Mouse (Mus musculus) MEL (cell line): ENCODE measurements around the gene Dusp15. TPM values are rescaled to one million over a fixed set of nuclear protein-coding genes. Genes with fewer than 3 reads are reported as not detected.
A peak's percentile ranks its signal among the peaks of the same experiment; 100 is the strongest.

Experiments
- DNase-seq: peaks from one replicate; pipeline ENCODE4 v3.0.0; 2011; ENCODE audit warnings: low read depth, low spot score
- H3K27ac ChIP-seq: 2 replicates; pipeline ENCODE4 v1.5.1; 2012; ENCODE audit warnings: low read depth, mild to moderate bottlenecking, control low read depth, low read length, moderate library complexity; ENCODE audit not compliant: control insufficient read depth
- H3K27me3 ChIP-seq, 2 experiments: fragments of 150-350 bp in 1 of 2; sonication (generic) in 1 of 2; 2 replicates each; pipeline ENCODE4 v1.6.1; 2012; ENCODE audit warnings: low read length in 2 of 2, mild to moderate bottlenecking in 2 of 2, improper control_type of control experiment in 1 of 2, moderate library complexity in 1 of 2; ENCODE audit not compliant: insufficient read depth in 2 of 2, control insufficient read depth in 1 of 2
- H3K36me3 ChIP-seq, 2 experiments: 2 replicates each; pipeline ENCODE4 v1.6.1; 2012 to 2014; ENCODE audit warnings: low read length in 2 of 2, improper control_type of control experiment in 1 of 2, inconsistent platforms in 1 of 2, mild to moderate bottlenecking in 1 of 2; ENCODE audit not compliant: insufficient read depth in 2 of 2, control insufficient read depth in 1 of 2
- H3K4me1 ChIP-seq, 2 experiments: fragments of 150-350 bp in 1 of 2; sonication (generic) in 1 of 2; 2 replicates each; pipeline ENCODE4 v1.6.1; 2012; ENCODE audit warnings: low read length in 2 of 2, improper control_type of control experiment in 1 of 2, mild to moderate bottlenecking in 1 of 2; ENCODE audit not compliant: insufficient read depth in 2 of 2, control insufficient read depth in 1 of 2
- H3K4me3 ChIP-seq, 2 experiments: fragments of 150-350 bp in 1 of 2; sonication (generic) in 1 of 2; 2 replicates each; pipeline ENCODE4 v1.5.1; 2012; ENCODE audit warnings: low read depth in 2 of 2, low read length in 2 of 2, mild to moderate bottlenecking in 2 of 2, moderate library complexity in 2 of 2, control low read depth in 1 of 2, improper control_type of control experiment in 1 of 2; ENCODE audit not compliant: control insufficient read depth in 1 of 2, insufficient read depth in 1 of 2
- H3K79me2 ChIP-seq: 2 replicates; pipeline ENCODE4 v1.6.1; 2012; ENCODE audit warnings: mild to moderate bottlenecking, low read length, moderate library complexity; ENCODE audit not compliant: control insufficient read depth, poor library complexity, insufficient read depth
- H3K9ac ChIP-seq: 2 replicates; pipeline ENCODE4 v1.6.1; 2012; ENCODE audit warnings: low read depth, mild to moderate bottlenecking, control low read depth, low read length, moderate library complexity; ENCODE audit not compliant: control insufficient read depth, poor library complexity, severe bottlenecking
- H3K9me3 ChIP-seq: fragments of 150-350 bp; sonication (generic); replicated peaks from 2 replicates; pipeline ENCODE4 v1.6.1; 2012; ENCODE audit warnings: mild to moderate bottlenecking, low read length, improper control_type of control experiment, moderate library complexity; ENCODE audit not compliant: insufficient read depth
- BHLHE40 ChIP-seq: IDR thresholded peaks from 2 replicates; pipeline ENCODE4 v1.6.1; 2012; ENCODE audit warnings: low read depth, mild to moderate bottlenecking, inconsistent platforms, low read length, improper control_type of control experiment, borderline replicate concordance
- CTCF ChIP-seq, 3 experiments: IDR thresholded peaks in 2 of 3; conservative IDR thresholded peaks in 1 of 3; 2 replicates each; pipeline ENCODE4 v1.5.1; 2011 to 2012; ENCODE audit warnings: low read length in 3 of 3, low read depth in 2 of 3, mild to moderate bottlenecking in 2 of 3, improper control_type of control experiment in 1 of 3, inconsistent platforms in 1 of 3, mixed read lengths in 1 of 3, moderate library complexity in 1 of 3; ENCODE audit not compliant: control insufficient read depth in 1 of 3, insufficient read depth in 1 of 3, poor library complexity in 1 of 3, severe bottlenecking in 1 of 3
- ELF1 ChIP-seq: IDR thresholded peaks from 2 replicates; pipeline ENCODE4 v1.6.1; 2014; ENCODE audit warnings: low read depth, mild to moderate bottlenecking, inconsistent platforms, low read length, improper control_type of control experiment, moderate library complexity
- ETS1 ChIP-seq: IDR thresholded peaks from 2 replicates; pipeline ENCODE4 v1.6.1; 2012; ENCODE audit warnings: low read depth, mild to moderate bottlenecking, inconsistent platforms, low read length, improper control_type of control experiment, moderate library complexity
- GABPA ChIP-seq: IDR thresholded peaks from 2 replicates; pipeline ENCODE4 v1.6.1; 2012; ENCODE audit warnings: low read depth, mild to moderate bottlenecking, inconsistent platforms, low read length, improper control_type of control experiment, moderate library complexity
- MAZ ChIP-seq: IDR thresholded peaks from 2 replicates; pipeline ENCODE4 v1.6.1; 2012; ENCODE audit warnings: low read depth, mild to moderate bottlenecking, inconsistent platforms, low read length, improper control_type of control experiment
- MXI1 ChIP-seq: IDR thresholded peaks from 2 replicates; pipeline ENCODE4 v1.6.1; 2011; ENCODE audit warnings: mild to moderate bottlenecking, low read depth, low read length, improper control_type of control experiment
- NELFE ChIP-seq: IDR thresholded peaks from 2 replicates; pipeline ENCODE4 v1.6.1; 2011; ENCODE audit warnings: low read depth, low read length, improper control_type of control experiment
- RAD21 ChIP-seq: IDR thresholded peaks from 2 replicates; pipeline ENCODE4 v1.6.1; 2011; ENCODE audit warnings: mild to moderate bottlenecking, low read depth, low read length, improper control_type of control experiment
- RCOR1 ChIP-seq: IDR thresholded peaks from 2 replicates; pipeline ENCODE4 v1.6.1; 2012; ENCODE audit warnings: low read depth, mild to moderate bottlenecking, inconsistent platforms, low read length, improper control_type of control experiment
- SMC3 ChIP-seq: IDR thresholded peaks from 2 replicates; pipeline ENCODE4 v1.6.1; 2011; ENCODE audit warnings: low read depth, low read length, improper control_type of control experiment
- TAL1 ChIP-seq: IDR thresholded peaks from 2 replicates; pipeline ENCODE4 v1.6.1; 2012; ENCODE audit warnings: mild to moderate bottlenecking, inconsistent platforms, low read length, moderate library complexity, mixed read lengths
- TBP ChIP-seq: IDR thresholded peaks from 2 replicates; pipeline ENCODE4 v1.8.0; 2011; ENCODE audit warnings: low read depth, low read length, improper control_type of control experiment
- TCF12 ChIP-seq: IDR thresholded peaks from 2 replicates; pipeline ENCODE4 v1.6.1; 2014; ENCODE audit warnings: low read depth, mild to moderate bottlenecking, inconsistent platforms, low read length, improper control_type of control experiment, moderate library complexity
- USF2 ChIP-seq, 2 experiments: IDR thresholded peaks; 2 replicates each; pipeline ENCODE4 v1.6.1; 2011 to 2012; ENCODE audit warnings: improper control_type of control experiment in 2 of 2, low read length in 2 of 2, borderline replicate concordance in 1 of 2, inconsistent platforms in 1 of 2, low read depth in 1 of 2, mild to moderate bottlenecking in 1 of 2; ENCODE audit not compliant: insufficient read depth in 1 of 2
- ZC3H11A ChIP-seq: IDR thresholded peaks from 2 replicates; pipeline ENCODE4 v1.6.1; 2012; ENCODE audit warnings: low read depth, mild to moderate bottlenecking, inconsistent platforms, low read length, improper control_type of control experiment
- ZNF384 ChIP-seq: IDR thresholded peaks from 2 replicates; pipeline ENCODE4 v1.6.1; 2012; ENCODE audit warnings: low read depth, mild to moderate bottlenecking, inconsistent platforms, low read length, improper control_type of control experiment
- polyA plus RNA-seq, 2 experiments: library from polyadenylated mRNA; stranded (reverse) in 1 of 2; unstranded in 1 of 2; fragments of >175 nt in 1 of 2; fragments of >200 nt in 1 of 2; gene quantifications; 2 replicates each; pipeline versions ENCODE4 v1.2.1 to v1.2.4; 2012; ENCODE audit warnings: low replicate concordance in 2 of 2, low read depth in 1 of 2; ENCODE audit not compliant: insufficient read length in 2 of 2, insufficient read depth in 1 of 2, missing spikeins in 1 of 2
- total RNA-seq: library from RNA; depleted of rRNA; stranded (reverse); fragments of 300-350 nt; gene quantifications from 2 replicates; pipeline ENCODE4 v1.2.3, GENCODE M21; 2012

The Dusp15 gene
- total and polyA plus RNA-seq, 3 experiments: not detected

GRCm38 (mm10) chr2:152941106-152941505 is 10.4 kb downstream of the Dusp15 start:
- Histone ChIP-seq H3K27ac (no peak overlapping the region), H3K4me1 (no peaks in the 10 kb centered on the region), H3K9ac (no peak overlapping the region), H3K36me3 (no peaks in the 10 kb centered on the region), H3K4me3 (no peak overlapping the region), H3K79me2 (no peaks in the 10 kb centered on the region), H3K9me3 (no peaks in the 10 kb centered on the region), H3K27me3 (peaks cover 7 to 19% of the 10 kb centered on the region in 2 experiments)
- no peak for TF ChIP-seq NELFE
- no peak for TF ChIP-seq MXI1
- TF ChIP-seq TAL1: no peak
- TF ChIP-seq ELF1: no peak
- no peak for DNase-seq

- no peak overlapping the region for H3K9ac ChIP-seq
- H3K4me1 ChIP-seq: no peaks in the 10 kb centered on the region
- no peaks in the 10 kb centered on the region for H3K79me2 ChIP-seq
- peaks cover 14 to 24% of the 10 kb centered on the region in 2 experiments for H3K27me3 ChIP-seq
- TF ChIP-seq RAD21: peak; percentile 35
- TF ChIP-seq BHLHE40: 0 out of 2 replicates have a peak, but pooled peaks have one; percentile 17
- no peak for TF ChIP-seq TCF12
- no peak for TF ChIP-seq MAZ
- no peak for TF ChIP-seq ZNF384
- peak; percentile 79 for TF ChIP-seq SMC3
- TF ChIP-seq GABPA: no peak
- peak; percentile 35 for TF ChIP-seq ZC3H11A
- no peak for TF ChIP-seq RCOR1
- TF ChIP-seq CTCF (IDR thresholded peaks at IDR 0.05 in 2 of 3, conservative IDR thresholded peaks at IDR 0.05 in 1 of 3; ENCODE audit: control insufficient read depth in 1 of 3, insufficient read depth in 1 of 3, low read depth in 2 of 3, low read length in 3 of 3, poor library complexity in 1 of 3, severe bottlenecking in 1 of 3): peak; percentile 81 to 99 (median 90)
- no peak for TF ChIP-seq TBP
- TF ChIP-seq USF2 (IDR thresholded peaks at IDR 0.05; ENCODE audit: borderline replicate concordance in 1 of 2, insufficient read depth in 1 of 2, low read depth in 1 of 2, low read length in 2 of 2): no peak
- TF ChIP-seq ETS1: no peak
- no peak overlapping the region for H3K27ac ChIP-seq
- no peaks in the 10 kb centered on the region for H3K36me3 ChIP-seq
- H3K4me3 ChIP-seq: no peak overlapping the region
- DNase-seq: peak; percentile 62
- H3K9me3 ChIP-seq: no peaks in the 10 kb centered on the region
Observed at GRCm38 (mm10) chr2:152939846-152940245, 11.7 kb downstream of the Dusp15 start.
